Mouse (Mus musculus): Measurements from ENCODE around the gene 5730596B20Rik. TPM values are rescaled to one million over a fixed set of nuclear protein-coding genes. Genes with fewer than 3 reads are reported as not detected.

The 5730596B20Rik gene
- total RNA-seq, 1 experiment from 2014 or later = not detected

GRCm38 (mm10) chr6:52225612-52226568 lies 48.6 kb downstream of the 5730596B20Rik start:
- ATAC-seq (replicated peaks in 1 of 2; ENCODE audit: insufficient read depth in 1 of 2, low FRiP score in 2 of 2, low TSS enrichment in 1 of 2, low read depth in 1 of 2, poor library complexity in 2 of 2, severe bottlenecking in 2 of 2) = peak; percentile 50 to 56

- no peak for ATAC-seq (replicated peaks in 1 of 2; ENCODE audit: insufficient read depth in 1 of 2, low FRiP score in 2 of 2, low TSS enrichment in 1 of 2, low read depth in 1 of 2, poor library complexity in 2 of 2, severe bottlenecking in 2 of 2)
Measured at GRCm38 (mm10) chr6:52226569-52227257, 49.4 kb downstream of the 5730596B20Rik start.

GRCm38 (mm10) chr6:52227470-52228222 lies 50.3 kb downstream of the 5730596B20Rik start:
- ATAC-seq (replicated peaks in 1 of 2; ENCODE audit: insufficient read depth in 1 of 2, low FRiP score in 2 of 2, low TSS enrichment in 1 of 2, low read depth in 1 of 2, poor library complexity in 2 of 2, severe bottlenecking in 2 of 2) = no peak

DNA sequence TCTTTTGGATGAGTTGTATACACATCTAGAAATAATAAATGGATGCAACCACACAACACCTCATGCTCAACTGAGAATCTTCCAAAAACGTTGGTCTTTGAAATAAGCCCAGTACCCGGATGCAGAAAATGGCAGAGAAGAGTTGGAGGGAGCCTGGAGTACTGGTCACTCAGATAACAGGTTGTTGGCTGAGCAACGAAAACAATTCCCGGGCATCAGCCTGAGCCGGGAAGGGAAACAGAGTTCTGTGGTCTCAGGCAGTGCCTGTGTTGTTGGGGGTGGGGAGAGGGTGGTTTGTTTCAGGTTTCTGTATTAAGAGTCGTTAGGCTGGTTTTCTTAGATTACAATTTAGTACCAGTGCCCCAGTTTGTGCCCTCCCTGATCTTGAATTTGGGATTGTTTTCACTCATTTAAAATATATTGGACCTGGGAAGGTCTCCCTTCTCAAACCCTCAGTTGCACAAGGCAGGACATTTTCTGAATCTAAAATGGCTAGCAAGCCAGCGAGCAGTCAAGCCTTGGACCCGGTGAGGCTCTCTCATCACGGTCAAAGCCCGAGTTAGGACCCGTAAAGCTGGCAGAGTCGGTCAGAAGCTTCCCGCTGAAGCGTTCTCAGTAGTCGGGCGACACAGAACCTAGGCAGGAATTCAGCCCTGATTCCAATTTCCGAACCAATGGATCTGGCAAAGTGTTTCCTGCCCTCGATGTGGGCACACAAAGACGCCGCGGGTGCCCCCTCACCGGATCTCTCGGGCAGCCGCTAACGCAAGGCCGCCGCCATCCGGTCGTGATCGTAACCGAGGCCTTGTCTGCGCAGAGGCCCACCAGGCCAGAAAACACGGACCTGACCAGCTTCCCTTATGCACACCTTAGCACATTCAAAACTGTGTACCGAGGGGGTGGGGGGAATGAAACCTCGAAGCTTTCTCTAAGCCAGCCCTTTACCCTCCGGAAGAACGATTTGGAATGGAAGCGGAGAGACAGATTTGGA lies 51.5 kb downstream of the 5730596B20Rik start:
- no peak for ATAC-seq (replicated peaks in 1 of 2; ENCODE audit: insufficient read depth in 1 of 2, low FRiP score in 2 of 2, low TSS enrichment in 1 of 2, low read depth in 1 of 2, poor library complexity in 2 of 2, severe bottlenecking in 2 of 2)

GRCm38 (mm10) chr6:52229558-52230416 lies 52.5 kb downstream of the 5730596B20Rik start:
- no peak for ATAC-seq (replicated peaks in 1 of 2; ENCODE audit: insufficient read depth in 1 of 2, low FRiP score in 2 of 2, low TSS enrichment in 1 of 2, low read depth in 1 of 2, poor library complexity in 2 of 2, severe bottlenecking in 2 of 2)

Other genes with a start within 250 kb of the 5730596B20Rik start
- 218 and 241 TPM in 2 replicates for gene Skap2, start 164.9 kb upstream of the 5730596B20Rik start, total RNA-seq (2017)
- not detected in 2 replicates for gene Hoxa1, start 19.2 kb upstream of the 5730596B20Rik start, total RNA-seq (2017)
- gene Hoxa2, start 12.7 kb upstream of the 5730596B20Rik start, total RNA-seq (2017) = 1.2 and 3.8 TPM in 2 replicates
- gene Hoxa4, start 14.3 kb downstream of the 5730596B20Rik start, total RNA-seq (2017) = 0.81 and 1.6 TPM in 2 replicates
- 9.4 and 10.6 TPM in 2 replicates for gene Hoxa5, start 27.1 kb downstream of the 5730596B20Rik start, total RNA-seq (2017)
- gene Hoxa6, start 31.2 kb downstream of the 5730596B20Rik start, total RNA-seq (2017) = 3.8 and 5.8 TPM in 2 replicates
- gene Hoxa3, start 35.8 kb downstream of the 5730596B20Rik start, total RNA-seq (2017) = 3.7 and 6.3 TPM in 2 replicates
- not detected in 2 replicates for gene Gm28308, start 35.8 kb downstream of the 5730596B20Rik start, total RNA-seq (2017)
- 15.6 and 19.2 TPM in 2 replicates for gene Hoxa7, start 44.4 kb downstream of the 5730596B20Rik start, total RNA-seq (2017)
- gene Hoxa9, start 53.6 kb downstream of the 5730596B20Rik start, total RNA-seq (2017) = 122 and 157 TPM in 2 replicates
- gene Hoxa10, start 63.4 kb downstream of the 5730596B20Rik start, total RNA-seq (2017) = 12.2 and 17.2 TPM in 2 replicates
- not detected in 2 replicates for gene Hoxa11, start 68.3 kb downstream of the 5730596B20Rik start, total RNA-seq (2017)
- gene Hoxa13, start 83.4 kb downstream of the 5730596B20Rik start, total RNA-seq (2017) = not detected in 2 replicates
- gene Evx1, start 136.0 kb downstream of the 5730596B20Rik start, total RNA-seq (2017) = not detected in 2 replicates

All from hematopoietic stem cell, adult 5-6 weeks (primary cell).